Mouse (Mus musculus) heart, postnatal 36 days (tissue): Measurements from ENCODE around the gene Rimbp2. TPM values are rescaled to one million over a fixed set of nuclear protein-coding genes. Genes with fewer than 3 reads are reported as not detected.
"Not testable (repeated sequence)": the region's sequence is repeated elsewhere in the genome, so short reads cannot be mapped to it uniquely, and the experiment has no call there.

ENCODE experiments used
- DNase-seq, 2 experiments: peaks; one replicate each; pipeline ENCODE4 v3.0.0; 2021 to 2022
- intact Hi-C: fragments of 180-260 bp; cut with DNase I; formaldehyde crosslinking; loops from one replicate; pipeline ENCODE4 v1.15.1; 2025
- total RNA-seq, 2 experiments: library from RNA; stranded (reverse); gene quantifications; 2 replicates each; pipeline ENCODE4 v1.2.3; 2021

Rimbp2 gene
- total RNA-seq, result under 1 TPM in 1 of 2 experiments, not detected in 1; 0.19 TPM

- intact Hi-C loops, result no loop called here
- no peak for DNase-seq
Measured at GRCm38 (mm10) chr5:128953278-128954070, at the start of gene Rimbp2. Gene Rimbp2, minus strand, starts transcription at chr5:128953486.

- peak; percentile 29 to 54 for DNase-seq
- intact Hi-C loops, result no loop called here
Measured at GRCm38 (mm10) chr5:129002571-129003011, 49.3 kb upstream of the Rimbp2 start.

- peak; percentile 19 to 40 for DNase-seq
- intact Hi-C loops, result no loop called here
Measured at GRCm38 (mm10) chr5:129000706-129001468, 47.6 kb upstream of the Rimbp2 start.

GRCm38 (mm10) chr5:128987141-128987954, 34.1 kb upstream of the Rimbp2 start:
- intact Hi-C loops, result no loop called here
- DNase-seq, result no peak

- DNase-seq, result no peak
- intact Hi-C loops, result no loop called here
Measured at GRCm38 (mm10) chr5:128985946-128986345, 32.7 kb upstream of the Rimbp2 start.

- intact Hi-C loops, result no loop called here
- DNase-seq, result no peak
Measured at GRCm38 (mm10) chr5:128984536-128984935, 31.2 kb upstream of the Rimbp2 start.

- DNase-seq, result peak; percentile 70 to 78
- intact Hi-C loops, result no loop called here
Measured at GRCm38 (mm10) chr5:128981607-128982006, 28.3 kb upstream of the Rimbp2 start.

- intact Hi-C loops, result no loop called here
- DNase-seq, result no peak
Measured at GRCm38 (mm10) chr5:128980857-128981256, 27.6 kb upstream of the Rimbp2 start.

GRCm38 (mm10) chr5:128978957-128979356, 25.7 kb upstream of the Rimbp2 start:
- DNase-seq, result no peak
- intact Hi-C loops, result loop anchor here (10.0 kb wide), 1 partner anchor 174 kb away; no protein-coding TSS in a partner anchor

- not testable (repeated sequence) for DNase-seq
- intact Hi-C loops, result loop anchor here (10.0 kb wide), 1 partner anchor 173 kb away; no protein-coding TSS in a partner anchor
Measured at GRCm38 (mm10) chr5:128977466-128977865, 24.2 kb upstream of the Rimbp2 start.

GRCm38 (mm10) chr5:128976266-128976665, 23.0 kb upstream of the Rimbp2 start:
- DNase-seq, result no peak
- intact Hi-C loops, result loop anchor here (10.0 kb wide), 1 partner anchor 171 kb away; no protein-coding TSS in a partner anchor

GRCm38 (mm10) chr5:128971298-128971697, 18.0 kb upstream of the Rimbp2 start:
- intact Hi-C loops, result loop anchor here (1.0 to 10.0 kb wide), 3 partner anchors 24 to 239 kb away; no protein-coding TSS in a partner anchor
- DNase-seq, result peak; percentile 53 to 75

- intact Hi-C loops, result loop anchor here (1.0 to 10.0 kb wide), 3 partner anchors 24 to 239 kb away; no protein-coding TSS in a partner anchor
- DNase-seq, result no peak
Measured at GRCm38 (mm10) chr5:128970878-128971277, 17.6 kb upstream of the Rimbp2 start.

- intact Hi-C loops, result no loop called here
- no peak for DNase-seq
Measured at GRCm38 (mm10) chr5:128964353-128964752, 11.1 kb upstream of the Rimbp2 start.

GRCm38 (mm10) chr5:128958916-128959315, 5.6 kb upstream of the Rimbp2 start:
- no peak for DNase-seq
- intact Hi-C loops, result no loop called here

- DNase-seq, intact Hi-C loops: not testable (repeated sequence)
Measured at GRCm38 (mm10) chr5:128954371-128954770, 1.1 kb upstream of the Rimbp2 start.

GRCm38 (mm10) chr5:128952291-128953195, 743 bp downstream of the Rimbp2 start:
- DNase-seq, result no peak
- intact Hi-C loops, result no loop called here

- DNase-seq, result no peak
- intact Hi-C loops, result no loop called here
Measured at GRCm38 (mm10) chr5:128951472-128951871, 1.8 kb downstream of the Rimbp2 start.

- DNase-seq, result peak in 1 of 2 experiments; percentile 28
- intact Hi-C loops, result loop anchor here (1.0 kb wide), 1 partner anchor 24 kb away; no protein-coding TSS in a partner anchor
Measured at GRCm38 (mm10) chr5:128947093-128947492, 6.2 kb downstream of the Rimbp2 start.
